Mouse (Mus musculus): ENCODE measurements around the gene Dusp7. TPM values are rescaled to one million over a fixed set of nuclear protein-coding genes. Genes with fewer than 3 reads are reported as not detected.

Dusp7 gene
- polyA plus RNA-seq, 1 experiment = 11.0 TPM

GRCm38 (mm10) chr9:106410086-106410650 is 41.7 kb downstream of the Dusp7 start:
- Histone ChIP-seq H3K79me2 (ENCODE audit: control insufficient read depth, insufficient read depth) (no peaks in the 10 kb centered on the region), H3K36me3 (ENCODE audit: control insufficient read depth, insufficient read depth) (no peaks in the 10 kb centered on the region), H3K4me3 (ENCODE audit: insufficient read depth, poor library complexity, severe bottlenecking) (no peak overlapping the region), H3K79me3 (ENCODE audit: low read depth) (no peaks in the 10 kb centered on the region), H3ac (ENCODE audit: control insufficient read depth, insufficient read length, low read depth) (no peak overlapping the region), H3K27me3 (ENCODE audit: control insufficient read depth, insufficient read depth, insufficient read length) (no peaks in the 10 kb centered on the region)
- TF ChIP-seq USF1 (IDR thresholded peaks at IDR 0.05; ENCODE audit: low read depth) (no peak), MYOG (IDR thresholded peaks at IDR 0.05; ENCODE audit: control insufficient read depth, extremely low read depth, insufficient read length) (no peak), CTCF (IDR thresholded peaks at IDR 0.05; ENCODE audit: control insufficient read depth, insufficient read depth, insufficient read length) (no peak), CEBPB (IDR thresholded peaks at IDR 0.05; ENCODE audit: low read depth) (no peak), MYOD1 (IDR thresholded peaks at IDR 0.05; ENCODE audit: control insufficient read depth, insufficient read length, low read depth) (no peak), FOSL1 (IDR thresholded peaks at IDR 0.05; ENCODE audit: insufficient read depth, low read length, poor library complexity, severe bottlenecking) (no peak)

GRCm38 (mm10) chr9:106411091-106411594 is 42.7 kb downstream of the Dusp7 start:
- H3K36me3 ChIP-seq (ENCODE audit: control insufficient read depth, insufficient read depth) = no peaks in the 10 kb centered on the region
- H3K79me3 ChIP-seq (ENCODE audit: low read depth) = no peaks in the 10 kb centered on the region
- H3K79me2 ChIP-seq (ENCODE audit: control insufficient read depth, insufficient read depth) = no peaks in the 10 kb centered on the region
- no peak overlapping the region for H3ac ChIP-seq (ENCODE audit: control insufficient read depth, insufficient read length, low read depth)
- H3K4me3 ChIP-seq (ENCODE audit: insufficient read depth, poor library complexity, severe bottlenecking) = no peak overlapping the region
- TF ChIP-seq USF1 (IDR thresholded peaks at IDR 0.05; ENCODE audit: low read depth) (no peak), MYOD1 (IDR thresholded peaks at IDR 0.05; ENCODE audit: control insufficient read depth, insufficient read length, low read depth) (no peak), FOSL1 (IDR thresholded peaks at IDR 0.05; ENCODE audit: insufficient read depth, low read length, poor library complexity, severe bottlenecking) (no peak), CEBPB (IDR thresholded peaks at IDR 0.05; ENCODE audit: low read depth) (no peak), MYOG (IDR thresholded peaks at IDR 0.05; ENCODE audit: control insufficient read depth, extremely low read depth, insufficient read length) (no peak), CTCF (IDR thresholded peaks at IDR 0.05; ENCODE audit: control insufficient read depth, insufficient read depth, insufficient read length) (no peak), MAX (IDR thresholded peaks at IDR 0.05) (no peak)
- H3K27me3 ChIP-seq (ENCODE audit: control insufficient read depth, insufficient read depth, insufficient read length) = no peaks in the 10 kb centered on the region

GRCm38 (mm10) chr9:106411729-106412128 is 43.3 kb downstream of the Dusp7 start:
- no peak for TF ChIP-seq FOSL1 (IDR thresholded peaks at IDR 0.05; ENCODE audit: insufficient read depth, low read length, poor library complexity, severe bottlenecking)
- TF ChIP-seq CTCF (IDR thresholded peaks at IDR 0.05; ENCODE audit: control insufficient read depth, insufficient read depth, insufficient read length) = no peak
- TF ChIP-seq MAX (IDR thresholded peaks at IDR 0.05) = no peak
- no peak for TF ChIP-seq MYOG (IDR thresholded peaks at IDR 0.05; ENCODE audit: control insufficient read depth, extremely low read depth, insufficient read length)
- TF ChIP-seq CEBPB (IDR thresholded peaks at IDR 0.05; ENCODE audit: low read depth) = no peak
- no peak for TF ChIP-seq MYOD1 (IDR thresholded peaks at IDR 0.05; ENCODE audit: control insufficient read depth, insufficient read length, low read depth)
- TF ChIP-seq USF1 (IDR thresholded peaks at IDR 0.05; ENCODE audit: low read depth) = no peak
- Histone ChIP-seq H3K79me3 (ENCODE audit: low read depth) (no peaks in the 10 kb centered on the region), H3K4me3 (ENCODE audit: insufficient read depth, poor library complexity, severe bottlenecking) (no peak overlapping the region)

GRCm38 (mm10) chr9:106412210-106412609 is 43.8 kb downstream of the Dusp7 start:
- no peaks in the 10 kb centered on the region for H3K79me3 ChIP-seq (ENCODE audit: low read depth)
- no peak overlapping the region for H3ac ChIP-seq (ENCODE audit: control insufficient read depth, insufficient read length, low read depth)
- H3K36me3 ChIP-seq (ENCODE audit: control insufficient read depth, insufficient read depth) = no peaks in the 10 kb centered on the region
- no peaks in the 10 kb centered on the region for H3K79me2 ChIP-seq (ENCODE audit: control insufficient read depth, insufficient read depth)
- H3K27me3 ChIP-seq (ENCODE audit: control insufficient read depth, insufficient read depth, insufficient read length) = no peaks in the 10 kb centered on the region
- no peak overlapping the region for H3K4me3 ChIP-seq (ENCODE audit: insufficient read depth, poor library complexity, severe bottlenecking)
- no peak for TF ChIP-seq MYOG (IDR thresholded peaks at IDR 0.05; ENCODE audit: control insufficient read depth, extremely low read depth, insufficient read length)
- TF ChIP-seq MYOD1 (IDR thresholded peaks at IDR 0.05; ENCODE audit: control insufficient read depth, insufficient read length, low read depth) = no peak
- TF ChIP-seq CEBPB (IDR thresholded peaks at IDR 0.05; ENCODE audit: low read depth) = no peak
- TF ChIP-seq USF1 (IDR thresholded peaks at IDR 0.05; ENCODE audit: low read depth) = no peak
- no peak for TF ChIP-seq FOSL1 (IDR thresholded peaks at IDR 0.05; ENCODE audit: insufficient read depth, low read length, poor library complexity, severe bottlenecking)
- no peak for TF ChIP-seq MAX (IDR thresholded peaks at IDR 0.05)
- no peak for TF ChIP-seq CTCF (IDR thresholded peaks at IDR 0.05; ENCODE audit: control insufficient read depth, insufficient read depth, insufficient read length)

More at GRCm38 (mm10) chr9:106411729-106412128, 43.3 kb downstream of the Dusp7 start:
- Histone ChIP-seq H3K79me2 (ENCODE audit: control insufficient read depth, insufficient read depth) (no peaks in the 10 kb centered on the region), H3K36me3 (ENCODE audit: control insufficient read depth, insufficient read depth) (no peaks in the 10 kb centered on the region), H3K27me3 (ENCODE audit: control insufficient read depth, insufficient read depth, insufficient read length) (no peaks in the 10 kb centered on the region), H3ac (ENCODE audit: control insufficient read depth, insufficient read length, low read depth) (no peak overlapping the region)

- TF ChIP-seq CTCF (IDR thresholded peaks at IDR 0.05; ENCODE audit: control insufficient read depth, insufficient read depth, insufficient read length) (no peak), FOSL1 (IDR thresholded peaks at IDR 0.05; ENCODE audit: insufficient read depth, low read length, poor library complexity, severe bottlenecking) (no peak), MAX (IDR thresholded peaks at IDR 0.05) (no peak), MYOG (IDR thresholded peaks at IDR 0.05; ENCODE audit: control insufficient read depth, extremely low read depth, insufficient read length) (no peak), USF1 (IDR thresholded peaks at IDR 0.05; ENCODE audit: low read depth) (no peak), MYOD1 (IDR thresholded peaks at IDR 0.05; ENCODE audit: control insufficient read depth, insufficient read length, low read depth) (no peak), CEBPB (IDR thresholded peaks at IDR 0.05; ENCODE audit: low read depth) (no peak)
- no peak overlapping the region for H3K4me3 ChIP-seq (ENCODE audit: insufficient read depth, poor library complexity, severe bottlenecking)
Measured at GRCm38 (mm10) chr9:106413606-106414005, 45.2 kb downstream of the Dusp7 start.

More at GRCm38 (mm10) chr9:106413606-106414005, 45.2 kb downstream of the Dusp7 start:
- Histone ChIP-seq H3K79me3 (ENCODE audit: low read depth) (no peaks in the 10 kb centered on the region), H3K36me3 (ENCODE audit: control insufficient read depth, insufficient read depth) (no peaks in the 10 kb centered on the region), H3K27me3 (ENCODE audit: control insufficient read depth, insufficient read depth, insufficient read length) (no peaks in the 10 kb centered on the region), H3K79me2 (ENCODE audit: control insufficient read depth, insufficient read depth) (no peaks in the 10 kb centered on the region), H3ac (ENCODE audit: control insufficient read depth, insufficient read length, low read depth) (no peak overlapping the region)
